Mouse (Mus musculus) forebrain, embryonic 15.5 days (tissue): ENCODE data around the gene Nfia. TPM values are rescaled to one million over a fixed set of nuclear protein-coding genes. Genes with fewer than 3 reads are reported as not detected.
A peak's percentile ranks its signal among the peaks of the same experiment; 100 is the strongest.

Experiments used
- ATAC-seq: fragments of 200-750 bp; cut with Nextera tagmentation; replicated peaks from 2 replicates; pipeline ENCODE4 v1.8.0; 2017; ENCODE audit warnings: mild to moderate bottlenecking, moderate TSS enrichment, moderate library complexity
- H3K27ac ChIP-seq: fragments of 300-500 bp; sonication (generic); replicated peaks from 2 replicates; pipeline ENCODE4 v1.5.1; 2015; ENCODE audit warnings: mild to moderate bottlenecking, inconsistent platforms
- H3K27me3 ChIP-seq: fragments of 300-500 bp; sonication (generic); 2 replicates; pipeline ENCODE4 v1.6.1; 2015; ENCODE audit warnings: inconsistent platforms
- H3K36me3 ChIP-seq: fragments of 300-500 bp; sonication (generic); 2 replicates; pipeline ENCODE4 v1.6.1; 2015; ENCODE audit warnings: mild to moderate bottlenecking, inconsistent platforms
- H3K4me1 ChIP-seq: fragments of 300-500 bp; sonication (generic); 2 replicates; pipeline ENCODE4 v1.6.1; 2015; ENCODE audit warnings: inconsistent platforms
- H3K4me2 ChIP-seq: fragments of 300-500 bp; sonication (generic); replicated peaks from 2 replicates; pipeline ENCODE4 v1.6.1; 2015; ENCODE audit warnings: mild to moderate bottlenecking, inconsistent platforms
- H3K4me3 ChIP-seq: fragments of 300-500 bp; sonication (generic); 2 replicates; pipeline ENCODE4 v1.5.1; 2015; ENCODE audit warnings: mild to moderate bottlenecking, inconsistent platforms
- H3K9ac ChIP-seq: fragments of 300-500 bp; sonication (generic); replicated peaks from 2 replicates; pipeline ENCODE4 v1.6.1; 2015; ENCODE audit warnings: mild to moderate bottlenecking, inconsistent platforms
- H3K9me3 ChIP-seq: fragments of 300-500 bp; sonication (generic); 2 replicates; pipeline ENCODE4 v1.6.1; 2016; ENCODE audit warnings: inconsistent platforms
- WGBS: fragments of 180-500 bp; shearing (Covaris S2); methylation state at CpG from one replicate; pipeline ENCODE4 v1.1.7; 2015; ENCODE audit warnings: mixed read lengths; 5-methylcytosine and 5-hydroxymethylcytosine counted together
- polyA plus RNA-seq: library from polyadenylated mRNA; unstranded; fragments of >200 nt; fragmentation: Nextera tagmentation; extraction: Ambion mirVana; gene quantifications from 2 replicates; pipeline ENCODE4 v1.2.1, GENCODE M21; 2015

Nfia gene
- polyA plus RNA-seq, 1 experiment from 2014 or later, result 98.3 TPM

DNA sequence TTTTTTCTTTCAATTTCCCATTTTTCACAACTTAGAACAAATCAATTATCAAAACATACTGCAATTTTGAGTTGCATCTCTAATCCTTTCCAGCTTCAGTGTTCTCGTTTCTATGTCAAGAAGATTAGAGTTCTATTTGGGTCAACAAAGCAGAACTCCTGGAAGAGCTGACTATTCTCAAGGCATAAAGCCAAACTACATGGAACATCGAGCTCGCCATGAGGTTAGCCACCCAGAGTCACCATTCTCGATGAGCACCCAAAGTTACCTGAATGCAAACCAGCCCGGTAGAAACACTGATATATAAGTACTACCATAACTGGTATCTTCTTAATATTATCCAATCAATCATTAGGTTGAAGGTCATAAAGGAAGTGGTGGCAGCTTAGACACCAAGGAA, 5.0 kb upstream of the Nfia start:
- H3K9me3 ChIP-seq, result no peaks in the 10 kb centered on the region
- no peak overlapping the region for H3K4me3 ChIP-seq
- H3K36me3 ChIP-seq, result no peaks in the 10 kb centered on the region
- H3K27me3 ChIP-seq, result no peaks in the 10 kb centered on the region
- peaks cover 5% of the 10 kb centered on the region for H3K4me1 ChIP-seq
- ATAC-seq, result no peak
- 91% methylated on average over 5 of the region's 5 CpGs for WGBS
- no peak overlapping the region for H3K4me2 ChIP-seq
- H3K9ac ChIP-seq, result no peak overlapping the region
- no peak overlapping the region for H3K27ac ChIP-seq

DNA sequence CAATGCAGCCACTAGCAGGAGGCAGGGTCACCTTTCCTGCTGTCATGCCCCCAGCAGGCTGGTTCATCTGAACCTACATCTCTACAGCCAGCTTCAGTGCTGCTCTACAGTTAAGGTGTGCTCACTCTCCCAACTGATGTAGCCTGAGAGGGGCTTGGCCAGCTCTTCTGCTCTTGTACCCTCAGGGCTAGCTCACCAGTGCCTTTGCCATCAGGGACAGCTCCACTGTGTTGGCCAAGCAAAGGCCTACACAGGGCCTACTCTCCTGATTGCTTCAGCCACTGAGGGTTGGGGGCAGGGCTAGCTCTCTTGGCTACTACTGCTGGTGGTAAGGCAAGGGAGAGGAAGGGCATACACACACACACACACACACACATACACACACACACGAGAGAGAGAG, 2.7 kb upstream of the Nfia start:
- ATAC-seq, result no peak
- Histone ChIP-seq H3K36me3 (no peaks in the 10 kb centered on the region), H3K9me3 (no peaks in the 10 kb centered on the region), H3K4me2 (no peak overlapping the region), H3K4me1 (peaks cover 19% of the 10 kb centered on the region), H3K27ac (no peak overlapping the region), H3K4me3 (no peak overlapping the region), H3K27me3 (no peaks in the 10 kb centered on the region), H3K9ac (no peak overlapping the region)
- no CpG with 5 or more reads among the region's 1 CpGs for WGBS

DNA sequence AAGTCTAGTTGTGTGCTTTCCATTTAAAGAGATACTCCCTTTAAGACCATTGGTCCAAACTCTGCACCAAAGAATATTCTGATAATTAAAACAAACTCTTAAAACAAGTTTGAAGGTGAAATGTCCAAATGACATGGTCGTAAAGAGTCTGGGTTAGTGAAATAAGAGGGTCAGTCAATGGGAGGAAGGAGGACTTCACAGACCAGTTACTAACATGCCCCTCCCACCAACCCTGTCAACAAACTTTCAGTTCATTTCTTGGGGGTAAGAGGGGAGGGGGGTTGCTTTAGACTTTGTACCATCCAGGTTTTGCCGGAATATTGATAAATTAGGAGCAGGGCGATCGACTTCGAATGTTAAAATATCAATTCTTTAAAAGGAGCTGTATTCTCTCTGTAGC, 1.1 kb upstream of the Nfia start:
- Histone ChIP-seq H3K9me3 (no peaks in the 10 kb centered on the region), H3K4me3 (peak overlapping the region; percentile 46), H3K27ac (peak overlapping the region; percentile 97), H3K27me3 (no peaks in the 10 kb centered on the region), H3K9ac (peak overlapping the region; percentile 48), H3K4me2 (peak overlapping the region; percentile 58), H3K4me1 (peaks cover 34% of the 10 kb centered on the region), H3K36me3 (no peaks in the 10 kb centered on the region)
- ATAC-seq, result no peak
- 10% methylated on average over 5 of the region's 5 CpGs for WGBS

DNA sequence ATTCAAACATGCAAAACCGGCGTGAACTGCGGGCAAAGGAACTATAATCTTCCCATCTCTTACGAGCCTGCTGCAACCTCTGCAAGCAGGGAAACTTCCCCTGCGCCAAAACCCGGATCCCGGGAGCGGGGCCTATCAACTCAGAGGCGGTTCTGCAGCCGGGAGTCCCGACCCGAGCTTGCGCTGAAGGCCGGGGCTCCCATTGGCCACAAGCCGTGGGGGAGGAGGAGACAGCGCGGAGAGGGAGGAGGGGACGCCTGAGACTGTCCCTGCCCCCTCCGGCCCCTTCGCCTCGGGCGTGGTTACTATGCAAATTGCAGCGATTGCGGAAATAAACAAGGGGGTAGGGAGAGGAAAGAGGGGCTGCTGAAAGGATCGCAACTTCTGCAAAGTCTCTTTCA, 450 bp upstream of the Nfia start:
- under 1% methylated on average over 25 of the region's 25 CpGs for WGBS
- H3K4me2 ChIP-seq, result peak overlapping the region; percentile 58

GRCm38 (mm10) chr4:97773110-97773593, 618 bp downstream of the Nfia start:
- Histone ChIP-seq H3K4me1 (peaks cover 39% of the 10 kb centered on the region), H3K9ac (0 out of 2 replicates have a peak overlapping the region, but pooled peaks have one; percentile 48), H3K27me3 (no peaks in the 10 kb centered on the region), H3K36me3 (no peaks in the 10 kb centered on the region), H3K4me3 (peak overlapping the region; percentile 46), H3K4me2 (peak overlapping the region; percentile 58), H3K9me3 (no peaks in the 10 kb centered on the region), H3K27ac (peak overlapping the region; percentile 97)
- 0% methylated on average over 14 of the region's 14 CpGs for whole genome bisulfite sequencing
- peak; percentile 78 for ATAC-seq

More for the DNA sequence above, 450 bp upstream of the Nfia start:
- peak overlapping the region; percentile 97 for H3K27ac ChIP-seq
- H3K9me3 ChIP-seq, result no peaks in the 10 kb centered on the region
- peak overlapping the region; percentile 48 for H3K9ac ChIP-seq
- H3K27me3 ChIP-seq, result no peaks in the 10 kb centered on the region
- peaks cover 39% of the 10 kb centered on the region for H3K4me1 ChIP-seq
- peak; percentile 91 for ATAC-seq
- H3K36me3 ChIP-seq, result no peaks in the 10 kb centered on the region
- peak overlapping the region; percentile 46 for H3K4me3 ChIP-seq

DNA sequence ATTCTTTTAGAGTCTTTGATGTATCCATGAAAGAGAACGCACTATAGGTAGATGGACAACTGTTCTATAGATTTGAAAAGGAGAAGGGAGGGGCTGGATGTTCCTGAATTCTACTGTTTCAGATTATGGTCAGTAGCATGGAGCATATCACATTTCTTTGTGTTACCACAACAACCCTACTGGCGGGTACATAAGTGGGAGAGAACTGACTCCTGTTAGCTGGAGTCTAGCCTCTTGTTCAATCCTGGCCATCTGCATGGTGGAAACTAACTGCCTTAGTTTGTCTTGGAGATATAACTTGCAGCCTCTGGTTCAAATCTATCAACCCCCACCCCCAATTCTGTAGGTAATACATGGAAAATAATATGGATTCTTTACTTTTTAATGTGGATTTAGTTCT, 1.3 kb downstream of the Nfia start:
- H3K9ac ChIP-seq, result no peak overlapping the region; the same call in 1 of the 2 replicates
- no peaks in the 10 kb centered on the region for H3K27me3 ChIP-seq
- H3K9me3 ChIP-seq, result no peaks in the 10 kb centered on the region
- no peaks in the 10 kb centered on the region for H3K36me3 ChIP-seq
- peaks cover 39% of the 10 kb centered on the region for H3K4me1 ChIP-seq
- ATAC-seq, result no peak
- 39% methylated on average over 2 of the region's 2 CpGs for WGBS
- H3K4me3 ChIP-seq, result peak overlapping the region; percentile 46
- H3K4me2 ChIP-seq, result peak overlapping the region; percentile 58
- H3K27ac ChIP-seq, result peak overlapping the region; percentile 97

DNA sequence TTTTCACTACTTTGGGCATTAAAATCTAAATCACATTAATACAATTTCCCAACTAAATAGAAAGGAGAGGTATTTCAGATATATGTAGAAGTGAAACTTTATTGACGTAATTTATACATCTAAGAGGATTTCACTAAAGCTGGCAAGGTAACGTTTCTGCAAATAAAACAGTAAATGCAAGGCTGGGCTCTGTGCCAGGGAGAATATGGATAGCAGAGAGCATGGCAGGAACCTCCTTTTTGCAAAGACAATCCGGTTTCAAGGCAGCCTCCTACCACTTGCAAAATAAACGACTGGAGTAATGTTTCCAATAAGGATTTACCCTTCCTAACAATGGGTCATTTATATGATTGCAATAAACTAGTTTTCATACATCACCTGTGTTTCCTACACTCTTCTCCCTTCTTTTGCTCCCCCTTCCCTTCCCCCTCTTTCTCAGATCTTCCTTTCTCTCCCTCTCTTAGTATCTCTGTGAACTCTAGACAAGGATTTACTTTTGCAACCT, 2.0 kb downstream of the Nfia start:
- Histone ChIP-seq H3K4me3 (peak overlapping the region; percentile 83), H3K36me3 (no peaks in the 10 kb centered on the region), H3K27me3 (no peaks in the 10 kb centered on the region), H3K4me2 (peak overlapping the region; percentile 55), H3K9me3 (no peaks in the 10 kb centered on the region), H3K27ac (peak overlapping the region; percentile 97), H3K4me1 (peaks cover 41% of the 10 kb centered on the region), H3K9ac (peak overlapping the region; percentile 38; the same call in 1 of the 2 replicates)
- 10% methylated on average over 4 of the region's 4 CpGs for WGBS
- ATAC-seq, result no peak

GRCm38 (mm10) chr4:97775059-97775458, 2.5 kb downstream of the Nfia start:
- no peaks in the 10 kb centered on the region for H3K9me3 ChIP-seq
- ATAC-seq, result no peak
- H3K9ac ChIP-seq, result peak overlapping the region; percentile 38; the same call in 1 of the 2 replicates
- peak overlapping the region; percentile 55 for H3K4me2 ChIP-seq
- H3K27me3 ChIP-seq, result no peaks in the 10 kb centered on the region
- 1% methylated on average over 13 of the region's 13 CpGs for WGBS
- H3K4me3 ChIP-seq, result peak overlapping the region; percentile 83
- H3K4me1 ChIP-seq, result peaks cover 44% of the 10 kb centered on the region
- H3K36me3 ChIP-seq, result no peaks in the 10 kb centered on the region
- peak overlapping the region; percentile 97 for H3K27ac ChIP-seq

GRCm38 (mm10) chr4:97775494-97776265, 3.1 kb downstream of the Nfia start:
- Histone ChIP-seq H3K36me3 (no peaks in the 10 kb centered on the region), H3K4me1 (peaks cover 46% of the 10 kb centered on the region), H3K4me3 (peak overlapping the region; percentile 83), H3K4me2 (peak overlapping the region; percentile 55), H3K27ac (peak overlapping the region; percentile 97), H3K27me3 (no peaks in the 10 kb centered on the region), H3K9ac (peak overlapping the region; percentile 38; the same call in 1 of the 2 replicates), H3K9me3 (no peaks in the 10 kb centered on the region)
- ATAC-seq, result no peak
- 2% methylated on average over 20 of the region's 20 CpGs for WGBS

GRCm38 (mm10) chr4:97776388-97777080, 4.0 kb downstream of the Nfia start:
- Histone ChIP-seq H3K4me1 (peaks cover 47% of the 10 kb centered on the region), H3K4me2 (peak overlapping the region; percentile 55), H3K9me3 (no peaks in the 10 kb centered on the region), H3K9ac (peak overlapping the region; percentile 92), H3K4me3 (peak overlapping the region; percentile 83), H3K27me3 (no peaks in the 10 kb centered on the region), H3K36me3 (no peaks in the 10 kb centered on the region), H3K27ac (peak overlapping the region; percentile 97)
- under 1% methylated on average over 10 of the region's 10 CpGs for WGBS
- no peak for ATAC-seq

GRCm38 (mm10) chr4:97777081-97777705, 4.7 kb downstream of the Nfia start:
- no peaks in the 10 kb centered on the region for H3K9me3 ChIP-seq
- H3K4me3 ChIP-seq, result peak overlapping the region; percentile 83
- no peaks in the 10 kb centered on the region for H3K27me3 ChIP-seq
- peak overlapping the region; percentile 92 for H3K9ac ChIP-seq
- H3K4me2 ChIP-seq, result peak overlapping the region; percentile 55
- H3K27ac ChIP-seq, result peak overlapping the region; percentile 97
- H3K4me1 ChIP-seq, result peaks cover 45% of the 10 kb centered on the region
- H3K36me3 ChIP-seq, result no peaks in the 10 kb centered on the region
- ATAC-seq, result peak; percentile 47
- under 1% methylated on average over 41 of the region's 77 CpGs for WGBS
